Mouse (Mus musculus) embryonic stem cell, embryonic (primary cell): ENCODE measurements around the gene Itsn1.

Source experiments
- CTCF ChIA-PET, 4 experiments: fragments of 300-600 bp in 2 of 4; fragments of 350-600 bp in 2 of 4; sonication (Branson Sonifier 250); formaldehyde crosslinking; loops; one replicate each; lab custom pipeline; 2022; ENCODE audit warnings: inconsistent platforms in 2 of 4; lab: Charles Lee
- POLR2A ChIA-PET, 4 experiments: fragments of 300-600 bp in 2 of 4; fragments of 350-600 bp in 2 of 4; sonication (Branson Sonifier 250); formaldehyde crosslinking; loops; one replicate each; lab custom pipeline; 2022; ENCODE audit warnings: antibody characterized with exemption in 4 of 4, inconsistent platforms in 1 of 4; lab: Charles Lee

The Itsn1 gene

GRCm38 (mm10) chr16:91859203-91859602 is 130.1 kb downstream of the Itsn1 start:
- CTCF ChIA-PET = no interaction called here
- POLR2A ChIA-PET = interaction anchor here in 1 of 4 experiments (1.3 kb wide), 1 partner anchor 13 kb away, joined by 4 read pairs; no protein-coding TSS in a partner anchor

- ChIA-PET POLR2A (interaction anchor here in 2 of 4 experiments (1.3 to 3.9 kb wide), 2 partner anchors 13 to 14 kb away, joined by 4 to 22 read pairs; no protein-coding TSS in a partner anchor), CTCF (no interaction called here)
Measured at GRCm38 (mm10) chr16:91859958-91860357, 130.9 kb downstream of the Itsn1 start.

- CTCF ChIA-PET = interaction anchor here in 1 of 4 experiments (1.3 kb wide), 1 partner anchor 76 kb away, joined by 3 read pairs; no protein-coding TSS in a partner anchor
- POLR2A ChIA-PET = interaction anchor here in 3 of 4 experiments (0.6 to 3.9 kb wide), 11 partner anchors 10 to 228 kb away, joined by 3 to 22 read pairs (median 4); no protein-coding TSS in a partner anchor
Measured at GRCm38 (mm10) chr16:91860471-91861125, 131.5 kb downstream of the Itsn1 start.

GRCm38 (mm10) chr16:91861784-91862371 is 132.8 kb downstream of the Itsn1 start:
- POLR2A ChIA-PET = interaction anchor here in 3 of 4 experiments (1.0 to 3.9 kb wide), 22 partner anchors 10 to 134 kb away, joined by 3 to 22 read pairs (median 4); partner anchors contain the start of genes Cryzl1 (in 1 of the 3) and Itsn1 (in 1 of the 3)
- CTCF ChIA-PET = interaction anchor here in 3 of 4 experiments (0.6 to 2.7 kb wide), 4 partner anchors 22 to 342 kb away, joined by 3 to 7 read pairs (median 5); no protein-coding TSS in a partner anchor

GRCm38 (mm10) chr16:91862836-91863235 is 133.8 kb downstream of the Itsn1 start:
- CTCF ChIA-PET = interaction anchor here (0.5 to 2.7 kb wide), 7 partner anchors 21 to 640 kb away, joined by 3 to 8 read pairs (median 6); no protein-coding TSS in a partner anchor
- POLR2A ChIA-PET = interaction anchor here (0.6 to 3.9 kb wide), 29 partner anchors 12 to 270 kb away, joined by 3 to 22 read pairs (median 4); partner anchors contain the start of genes Cryzl1 (in 1 of the 4), Gart (in 1 of the 4), Itsn1 (in 1 of the 4) and Son (in 1 of the 4)

- CTCF ChIA-PET = no interaction called here
- POLR2A ChIA-PET = interaction anchor here in 1 of 4 experiments (0.6 to 1.2 kb wide), 2 partner anchors 15 kb away, joined by 3 read pairs; no protein-coding TSS in a partner anchor
Measured at GRCm38 (mm10) chr16:91864646-91865332, 135.7 kb downstream of the Itsn1 start.

- POLR2A ChIA-PET = interaction anchor here in 1 of 4 experiments (1.2 kb wide), 1 partner anchor 14 kb away, joined by 3 read pairs; no protein-coding TSS in a partner anchor
- CTCF ChIA-PET = interaction anchor here in 1 of 4 experiments (0.6 kb wide), 1 partner anchor 333 kb away, joined by 3 read pairs; no protein-coding TSS in a partner anchor
Measured at GRCm38 (mm10) chr16:91865570-91866257, 136.6 kb downstream of the Itsn1 start.

- POLR2A ChIA-PET = no interaction called here
- CTCF ChIA-PET = no interaction called here
Measured at GRCm38 (mm10) chr16:91866258-91866634, 137.2 kb downstream of the Itsn1 start.

- POLR2A ChIA-PET = interaction anchor here in 2 of 4 experiments (0.7 to 1.5 kb wide), 4 partner anchors 10 to 131 kb away, joined by 3 to 7 read pairs (median 3); no protein-coding TSS in a partner anchor
- CTCF ChIA-PET = interaction anchor here in 1 of 4 experiments (0.6 kb wide), 1 partner anchor 349 kb away, joined by 3 read pairs; no protein-coding TSS in a partner anchor
Measured at GRCm38 (mm10) chr16:91867672-91868071, 138.6 kb downstream of the Itsn1 start.

GRCm38 (mm10) chr16:91868943-91869911 is 140.1 kb downstream of the Itsn1 start:
- POLR2A ChIA-PET = interaction anchor here in 2 of 4 experiments (0.7 to 1.8 kb wide), 3 partner anchors 30 to 180 kb away, joined by 3 to 7 read pairs (median 4); no protein-coding TSS in a partner anchor
- CTCF ChIA-PET = interaction anchor here in 2 of 4 experiments (0.6 to 1.3 kb wide), 3 partner anchors 15 to 276 kb away, joined by 3 to 6 read pairs (median 4); no protein-coding TSS in a partner anchor

GRCm38 (mm10) chr16:91870158-91870582 is 141.1 kb downstream of the Itsn1 start:
- ChIA-PET CTCF (interaction anchor here in 1 of 4 experiments (0.6 to 1.0 kb wide), 3 partner anchors 14 to 277 kb away, joined by 3 to 4 read pairs (median 4); no protein-coding TSS in a partner anchor), POLR2A (interaction anchor here in 2 of 4 experiments (0.7 to 1.8 kb wide), 2 partner anchors 142 to 179 kb away, joined by 3 to 4 read pairs; no protein-coding TSS in a partner anchor)

- CTCF ChIA-PET = interaction anchor here in 1 of 4 experiments (1.0 kb wide), 1 partner anchor 13 kb away, joined by 4 read pairs; no protein-coding TSS in a partner anchor
- POLR2A ChIA-PET = interaction anchor here in 1 of 4 experiments (1.8 kb wide), 1 partner anchor 143 kb away, joined by 4 read pairs; no protein-coding TSS in a partner anchor
Measured at GRCm38 (mm10) chr16:91871188-91871587, 142.1 kb downstream of the Itsn1 start.

GRCm38 (mm10) chr16:91873695-91874094 is 144.6 kb downstream of the Itsn1 start:
- ChIA-PET CTCF (interaction anchor here in 1 of 4 experiments (0.6 kb wide), 1 partner anchor 17 kb away, joined by 5 read pairs; no protein-coding TSS in a partner anchor), POLR2A (interaction anchor here in 1 of 4 experiments (1.6 kb wide), 1 partner anchor 10 kb away, joined by 4 read pairs; no protein-coding TSS in a partner anchor)

- POLR2A ChIA-PET = interaction anchor here (0.6 to 1.4 kb wide), 11 partner anchors 9 to 307 kb away, joined by 3 to 9 read pairs (median 4); no protein-coding TSS in a partner anchor
- CTCF ChIA-PET = interaction anchor here (0.5 to 1.3 kb wide), 5 partner anchors 8 to 10 kb away, joined by 4 to 11 read pairs (median 6); no protein-coding TSS in a partner anchor
Measured at GRCm38 (mm10) chr16:91875567-91876344, 146.7 kb downstream of the Itsn1 start.

- CTCF ChIA-PET = no interaction called here
- POLR2A ChIA-PET = interaction anchor here in 2 of 4 experiments (0.6 kb wide), 2 partner anchors 12 to 307 kb away, joined by 3 to 7 read pairs; no protein-coding TSS in a partner anchor
Measured at GRCm38 (mm10) chr16:91876457-91876856, 147.4 kb downstream of the Itsn1 start.
